Mouse (Mus musculus) left cerebral cortex, adult 9 months (tissue): ENCODE results near the gene Pdxk.

Source experiments
- DNase-seq, 2 experiments: peaks; one replicate each; pipeline ENCODE4 v3.0.0; 2022; ENCODE audit warnings: low spot score in 2 of 2

The Pdxk gene

DNA sequence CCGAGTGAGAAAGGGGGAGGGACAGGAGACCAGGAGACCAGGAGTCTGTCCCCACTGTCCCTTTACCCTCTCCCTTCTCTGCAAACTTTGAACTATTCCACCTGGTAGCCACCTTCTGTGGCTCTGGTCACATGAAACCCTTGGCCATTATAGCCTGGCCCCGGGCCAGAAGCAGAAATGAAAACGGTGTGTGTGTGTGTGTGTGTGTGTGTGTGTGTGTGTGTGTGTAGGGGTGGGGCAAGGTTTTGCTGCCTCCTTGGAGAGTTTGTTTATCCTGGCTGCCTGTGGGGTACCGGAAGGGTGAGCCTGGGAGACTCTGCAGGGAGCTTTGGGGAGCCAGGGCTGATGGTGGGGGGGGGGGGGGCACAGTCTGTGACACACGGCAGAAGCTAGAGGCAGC is 4.3 kb downstream of the Pdxk start:
- no peak for DNase-seq

- peak in 1 of 2 experiments; percentile 49 for DNase-seq
Observed at GRCm38 (mm10) chr10:78458348-78459111, 6.2 kb downstream of the Pdxk start.

- peak; percentile 44 to 62 for DNase-seq
Observed at GRCm38 (mm10) chr10:78457495-78458347, 7.1 kb downstream of the Pdxk start.

DNA sequence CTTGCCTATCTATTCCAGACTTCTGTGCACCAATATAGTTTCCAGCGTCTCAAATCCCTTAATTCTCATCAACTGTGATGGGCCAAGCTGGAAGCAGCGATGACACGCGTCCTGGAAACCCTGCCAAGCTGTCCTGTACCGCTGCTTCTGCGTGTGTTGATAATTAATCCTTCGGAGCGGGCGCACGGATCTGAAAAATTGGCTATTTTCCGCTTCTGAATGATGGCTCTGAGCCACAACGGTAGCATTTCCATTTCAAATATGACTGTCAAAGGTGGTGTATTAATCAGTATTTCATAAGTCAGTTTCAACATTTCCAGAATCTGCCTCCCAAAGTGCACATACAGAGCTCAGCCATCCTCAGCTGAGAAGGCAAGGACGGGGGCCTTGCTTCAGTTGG is 8.1 kb downstream of the Pdxk start:
- peak in 1 of 2 experiments; percentile 26 for DNase-seq

DNA sequence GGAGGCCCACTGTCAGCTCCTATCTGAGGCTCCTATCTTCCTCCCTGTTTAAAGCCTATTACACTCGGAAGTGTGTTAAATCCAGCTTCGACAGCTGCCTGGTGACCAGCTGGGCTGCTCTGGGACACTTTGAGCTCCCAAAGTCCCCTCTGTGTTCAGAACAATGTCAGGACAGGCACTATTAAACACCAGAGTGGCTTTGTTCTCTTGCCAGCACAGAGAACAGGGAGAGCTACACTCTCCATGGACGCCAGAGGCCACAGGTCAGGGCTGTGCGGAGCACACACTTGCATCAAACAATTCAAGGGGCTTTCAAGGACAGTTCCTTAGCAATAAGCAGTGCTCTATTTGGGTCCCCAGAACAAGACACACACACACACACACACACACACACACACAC is 12.1 kb downstream of the Pdxk start:
- DNase-seq, result peak in 1 of 2 experiments; percentile 23

DNA sequence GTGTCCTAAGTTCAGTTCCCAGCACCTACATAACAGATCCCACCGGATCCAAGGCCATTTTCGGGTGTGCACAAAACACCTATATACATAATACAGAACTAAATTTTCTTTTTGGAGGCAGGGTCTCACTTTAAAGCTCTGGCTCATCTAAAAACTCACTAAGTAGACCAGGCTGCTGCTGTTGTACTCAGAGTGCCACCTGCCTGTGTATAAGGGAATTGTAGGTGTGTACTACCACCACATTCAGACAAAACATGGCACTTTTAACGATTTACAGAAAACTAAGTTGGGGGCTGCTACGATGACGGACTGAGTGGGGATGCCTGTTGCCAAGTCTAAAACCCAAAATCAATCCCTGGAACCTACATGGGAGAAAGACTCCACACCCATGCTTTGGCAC is 14.0 kb downstream of the Pdxk start:
- no peak for DNase-seq

- DNase-seq, result no peak
Observed at GRCm38 (mm10) chr10:78447396-78447795, 17.4 kb downstream of the Pdxk start.

DNA sequence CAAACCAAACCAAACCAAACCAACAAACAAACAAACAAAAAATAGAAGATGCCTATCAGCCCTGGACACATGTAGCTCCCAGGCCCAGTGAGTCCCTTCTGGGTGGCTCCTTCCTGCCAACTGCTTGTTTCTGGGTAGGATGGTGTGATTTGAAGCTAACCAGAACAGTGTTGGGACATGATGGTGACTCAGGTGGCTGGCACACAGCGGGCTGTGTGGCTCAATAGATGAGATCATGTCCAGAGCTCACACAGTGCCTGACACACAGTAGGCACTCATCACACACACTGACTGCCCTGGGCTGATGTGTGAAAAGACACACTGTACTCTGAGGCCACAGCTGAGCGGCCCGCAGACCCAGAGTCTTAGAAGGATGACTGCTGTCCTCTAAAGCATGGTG is 18.6 kb downstream of the Pdxk start:
- DNase-seq, result no peak

DNA sequence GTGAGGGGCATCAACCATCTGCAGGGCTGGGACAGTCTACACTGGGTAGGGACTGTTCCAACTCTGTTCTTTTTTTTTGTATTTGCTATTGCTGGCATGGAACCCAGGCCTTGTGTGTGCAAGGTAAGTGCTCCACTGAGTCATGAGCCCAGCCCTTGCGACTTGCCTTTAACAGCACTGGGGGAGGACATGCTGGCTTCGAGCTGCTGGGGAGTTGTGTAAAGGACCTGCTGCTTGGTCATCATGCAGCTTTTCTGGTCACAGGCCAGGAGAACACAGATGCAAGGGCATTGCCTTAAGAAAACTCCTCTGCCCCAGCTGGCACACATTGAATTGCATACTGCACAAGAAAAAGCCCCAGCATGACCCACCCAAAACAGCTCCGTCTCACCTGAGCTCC is 22.5 kb downstream of the Pdxk start:
- DNase-seq, result no peak

DNA sequence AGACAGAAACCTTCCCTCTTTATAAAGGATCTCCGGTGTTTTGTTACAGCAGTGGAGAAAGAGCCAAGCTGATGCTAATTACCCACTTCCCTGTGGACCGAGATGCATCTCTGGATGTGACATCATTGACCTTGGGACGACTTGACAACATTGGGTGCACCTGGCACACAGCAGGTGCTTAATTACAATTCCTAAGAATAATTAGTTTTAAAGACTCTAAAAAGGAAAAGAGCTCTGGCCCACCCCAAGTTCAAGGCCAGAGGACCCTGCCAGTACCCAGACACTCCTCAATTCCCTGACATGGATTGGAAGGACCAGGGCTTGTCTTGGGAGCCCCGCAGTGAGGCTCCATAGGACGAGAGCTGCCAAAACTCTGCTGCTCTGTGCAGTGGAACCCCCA is 23.2 kb downstream of the Pdxk start:
- no peak for DNase-seq

DNA sequence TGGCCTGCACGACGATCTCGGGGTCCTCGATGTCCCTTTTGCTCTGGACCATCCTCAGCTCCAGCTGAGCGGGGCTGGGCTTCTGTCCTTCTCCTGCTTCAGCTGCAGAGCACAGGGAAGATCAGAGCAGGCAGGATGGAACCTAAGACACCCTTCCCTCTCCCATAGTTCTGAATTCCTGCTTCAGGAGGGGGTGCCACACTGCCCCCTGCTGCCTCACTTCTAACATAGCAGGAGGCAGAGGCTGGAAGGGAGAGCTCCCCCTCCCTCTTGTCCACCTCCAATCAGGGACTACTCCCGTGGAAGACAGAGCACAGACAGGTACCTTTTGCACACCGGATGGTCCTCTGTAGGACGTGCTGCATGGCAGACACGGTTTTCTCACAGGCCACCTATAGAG is 24.0 kb downstream of the Pdxk start:
- no peak for DNase-seq

GRCm38 (mm10) chr10:78439990-78440389 is 24.8 kb downstream of the Pdxk start:
- DNase-seq, result no peak

DNA sequence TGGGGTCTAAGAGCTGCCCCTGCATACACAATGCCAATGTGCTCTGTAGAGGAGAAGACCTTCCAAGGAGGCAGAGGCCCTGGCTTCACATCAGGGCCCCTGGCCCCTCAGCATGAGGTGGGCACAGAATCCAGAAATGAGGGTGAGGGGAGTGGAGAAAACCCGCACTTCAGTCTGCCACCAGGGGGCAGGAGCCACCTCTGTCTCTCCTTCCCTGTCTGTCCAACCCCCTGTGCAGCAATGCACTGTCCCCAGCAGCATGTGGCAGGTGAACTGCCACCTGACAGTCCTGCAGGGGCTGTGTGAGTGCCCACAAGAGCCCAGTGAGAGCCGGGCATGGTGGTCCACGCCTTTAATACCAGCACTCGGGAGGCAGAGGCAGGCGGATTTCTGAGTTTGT is 25.2 kb downstream of the Pdxk start:
- DNase-seq, result no peak

DNA sequence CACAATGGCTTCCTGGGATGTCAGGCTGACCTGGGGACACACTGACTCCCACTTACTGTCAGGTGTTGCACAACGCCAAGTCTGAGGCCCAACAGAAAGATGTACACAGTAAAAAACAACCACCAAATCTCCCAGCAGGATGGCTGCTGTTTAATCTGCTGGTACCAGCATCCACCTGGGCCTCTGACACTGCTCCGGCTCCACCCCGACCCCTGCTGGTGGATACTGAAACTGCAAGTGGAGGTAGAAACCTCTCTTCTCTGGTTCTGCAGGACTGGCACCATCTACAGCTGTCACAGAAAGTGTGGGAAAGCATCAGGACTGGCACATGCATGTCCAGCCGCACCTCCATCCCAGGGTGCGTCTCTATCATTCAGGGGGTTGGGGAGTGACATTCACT is 26.7 kb downstream of the Pdxk start:
- peak in 1 of 2 experiments; percentile 83 for DNase-seq

GRCm38 (mm10) chr10:78432853-78433252 is 31.9 kb downstream of the Pdxk start:
- DNase-seq, result no peak

- no peak for DNase-seq
Observed at GRCm38 (mm10) chr10:78429776-78430175, 35.0 kb downstream of the Pdxk start.

- DNase-seq, result no peak
Observed at GRCm38 (mm10) chr10:78429180-78429579, 35.6 kb downstream of the Pdxk start.

- DNase-seq, result no peak
Observed at GRCm38 (mm10) chr10:78428070-78428469, 36.7 kb downstream of the Pdxk start.

DNA sequence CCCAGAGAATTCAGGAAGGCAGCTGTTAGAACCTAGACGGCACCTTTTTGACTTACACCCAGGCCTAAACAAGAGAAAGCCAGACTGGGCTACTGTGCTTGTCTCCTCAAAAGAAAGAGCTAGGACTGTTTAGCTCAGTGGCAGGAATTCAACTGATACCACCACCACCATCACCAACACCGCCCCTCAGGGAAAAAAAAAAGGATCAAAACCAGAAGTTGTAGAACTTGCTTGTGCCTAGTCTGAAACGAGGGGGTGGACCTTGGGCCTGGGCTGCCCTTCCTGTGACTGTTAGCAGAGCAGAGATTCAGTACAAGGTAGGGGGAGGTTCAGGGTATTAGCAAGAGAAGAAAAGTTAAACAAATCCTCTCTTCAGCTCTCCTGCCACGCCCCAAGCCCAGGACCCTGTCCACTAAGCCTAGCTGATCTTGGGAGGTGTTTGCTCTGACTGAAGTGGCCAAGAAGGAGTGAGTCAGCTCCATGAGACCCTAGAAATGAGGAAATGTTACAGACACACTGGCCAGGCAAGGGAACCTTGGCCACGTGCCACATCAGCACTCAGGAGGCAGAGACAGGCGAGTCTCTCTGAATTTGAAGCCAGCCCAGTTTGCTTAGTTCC is 38.5 kb downstream of the Pdxk start:
- peak in 1 of 2 experiments; percentile 25 for DNase-seq

DNA sequence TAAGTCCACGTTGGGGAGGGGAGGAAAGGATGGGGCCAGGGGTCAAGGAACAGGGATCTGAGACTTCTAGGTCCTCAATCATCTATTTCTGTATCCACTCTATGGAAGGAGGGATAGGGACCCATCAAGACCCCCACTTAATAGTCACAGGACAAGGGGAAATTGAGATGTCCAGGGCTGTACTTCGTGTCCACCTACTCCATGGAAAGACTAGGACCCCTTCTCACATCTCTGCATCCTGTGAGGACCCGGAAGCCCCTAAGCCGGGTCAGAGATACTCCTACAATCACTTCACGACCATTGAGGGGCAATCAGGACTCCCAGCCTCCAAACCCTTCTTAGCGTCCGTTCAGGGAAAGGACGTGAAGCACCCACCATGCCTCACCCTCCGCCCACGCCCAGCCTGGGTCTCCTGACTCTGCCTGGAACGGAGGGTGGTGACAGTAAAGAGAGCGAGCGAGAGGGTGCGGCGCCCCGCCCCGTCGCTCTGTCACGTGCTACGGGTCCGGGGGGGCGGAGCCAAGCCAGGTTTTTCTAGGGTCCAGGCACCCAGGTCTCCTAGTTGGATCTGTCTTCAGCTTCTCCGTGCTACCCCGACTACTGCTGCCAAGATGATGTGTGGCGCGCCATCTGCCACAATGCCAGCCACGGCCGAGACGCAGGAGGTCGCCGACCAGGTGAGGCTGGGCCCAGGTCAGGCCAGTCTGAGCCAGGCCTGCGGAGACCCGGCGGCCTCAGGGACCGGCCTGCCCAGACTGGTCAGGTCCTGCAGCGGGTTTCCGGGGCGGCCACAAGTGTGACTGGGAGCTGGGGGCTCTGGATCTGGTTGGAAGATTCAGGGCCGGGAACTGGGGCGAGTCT is 39.4 kb downstream of the Pdxk start, which contains the start of gene Cstb:
Gene Cstb (plus strand): TSS at position 489 of the 861 bp plus-strand sequence.
- DNase-seq, result peak; percentile 67 to 84

DNA sequence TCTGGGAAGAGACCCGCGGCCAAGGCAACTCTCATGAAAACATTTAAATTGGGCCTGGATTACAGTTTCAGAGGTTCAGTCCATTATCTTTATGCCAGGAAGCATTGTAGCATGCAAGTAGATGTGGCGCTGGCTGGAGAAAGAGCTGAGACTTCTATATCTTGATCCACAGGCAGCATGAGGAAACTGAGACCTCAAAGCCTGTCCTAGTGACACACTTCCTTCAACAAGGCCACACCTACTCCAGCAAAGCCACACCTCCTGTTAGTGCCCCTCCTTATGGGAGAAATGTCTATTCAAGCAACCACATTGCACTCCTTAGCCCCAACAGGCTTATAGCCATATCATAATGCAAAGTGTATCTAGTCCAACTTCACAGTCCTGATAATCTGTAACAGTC is 42.2 kb downstream of the Pdxk start:
- DNase-seq, result no peak
